ENCODE assay signal across 8 mouse cellular contexts in the genomic region with DNA sequence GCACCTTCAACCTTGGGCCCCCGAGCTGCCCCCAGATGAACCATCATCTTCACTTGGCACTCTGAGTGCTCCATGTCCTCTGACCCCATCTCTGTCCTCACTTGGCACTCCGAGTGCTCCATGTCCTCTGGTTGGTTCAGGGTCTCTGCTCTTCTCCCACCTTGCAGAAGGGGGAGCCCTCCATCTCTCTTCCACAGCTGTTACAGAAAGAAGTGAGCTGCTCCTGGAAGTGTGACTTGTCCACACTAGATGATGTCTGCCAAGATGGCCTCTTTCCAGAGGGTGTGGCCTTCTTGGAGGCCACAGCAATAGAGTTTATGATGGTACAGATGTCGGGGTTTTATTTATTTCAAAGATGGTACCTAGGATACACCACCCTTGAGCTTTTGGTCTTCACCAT. TPM values are rescaled to one million over a fixed set of nuclear protein-coding genes. Genes with fewer than 3 reads are reported as not detected.
DNase-seq lines count a peak whose midpoint lies in the region; ATAC-seq and TF ChIP-seq lines count a peak whose summit lies in the region.

No protein-coding gene starts in this region.

- H3K4me2 ChIP-seq in limb, embryonic 14.5 days (replicated peaks; ENCODE audit: low read depth, low read length, severe bottlenecking): no peak overlapping the region
- no peak overlapping the region for H3K4me2 ChIP-seq in hindbrain, embryonic 14.5 days (replicated peaks)
- H3K4me2 ChIP-seq in hindbrain, embryonic 12.5 days (replicated peaks): no peak overlapping the region

- peaks cover 6% of the 10 kb centered on the region for H3K4me1 ChIP-seq in limb, embryonic 14.5 days (ENCODE audit: control insufficient read depth, insufficient read depth, low read length)
- peaks cover 28% of the 10 kb centered on the region for H3K4me1 ChIP-seq in limb, embryonic 10.5 days
- no peaks in the 10 kb centered on the region for H3K4me1 ChIP-seq in hindbrain, embryonic 14.5 days (replicated peaks; ENCODE audit: control insufficient read depth, insufficient read depth, low read length)
- H3K4me1 ChIP-seq in hindbrain, embryonic 12.5 days: peaks cover 7% of the 10 kb centered on the region; the same call in 1 of the 2 replicates
- peaks cover 11% of the 10 kb centered on the region; the same call in 1 of the 2 replicates for H3K4me1 ChIP-seq in midbrain, embryonic 10.5 days

- no peak overlapping the region for H3K9ac ChIP-seq in limb, embryonic 14.5 days (ENCODE audit: low read depth, low read length, severe bottlenecking)
- no peak overlapping the region for H3K9ac ChIP-seq in hindbrain, embryonic 14.5 days
- H3K9ac ChIP-seq in hindbrain, embryonic 12.5 days: no peak overlapping the region

- no peak for TF ChIP-seq POLR2A in limb, embryonic 14.5 days (IDR thresholded peaks at IDR 0.05; ENCODE audit: borderline replicate concordance, extremely low read depth, insufficient read depth, insufficient read length)

- peak; percentile 18 for DNase-seq in limb, embryonic 14.5 days (ENCODE audit: low spot score)
- DNase-seq in limb, embryonic 10.5 days (ENCODE audit: low spot score): no peak
- peak; percentile 64 for DNase-seq in adrenal gland, postnatal 14 days
- DNase-seq in heart, postnatal 36 days: peak; percentile 58 to 60
- peak; percentile 74 for DNase-seq in skeletal muscle tissue, adult 2 months (ENCODE audit: low read depth, low spot score)
- no peak for DNase-seq in hindbrain, embryonic 14.5 days (ENCODE audit: low spot score)
- no peak for DNase-seq in midbrain, embryonic 10.5 days (ENCODE audit: low spot score)

- H3K9me3 ChIP-seq in limb, embryonic 14.5 days (ENCODE audit: control insufficient read depth, low read length): no peaks in the 10 kb centered on the region
- H3K9me3 ChIP-seq in limb, embryonic 10.5 days (replicated peaks): no peaks in the 10 kb centered on the region
- no peaks in the 10 kb centered on the region for H3K9me3 ChIP-seq in hindbrain, embryonic 14.5 days (ENCODE audit: control insufficient read depth, low read length)
- no peaks in the 10 kb centered on the region for H3K9me3 ChIP-seq in hindbrain, embryonic 12.5 days (replicated peaks)
- no peaks in the 10 kb centered on the region for H3K9me3 ChIP-seq in midbrain, embryonic 10.5 days (replicated peaks)

- H3K36me3 ChIP-seq in limb, embryonic 14.5 days (ENCODE audit: control insufficient read depth, insufficient read depth, low read length): no peaks in the 10 kb centered on the region
- H3K36me3 ChIP-seq in limb, embryonic 10.5 days: no peaks in the 10 kb centered on the region
- no peaks in the 10 kb centered on the region for H3K36me3 ChIP-seq in hindbrain, embryonic 14.5 days (replicated peaks; ENCODE audit: control insufficient read depth, insufficient read depth)
- H3K36me3 ChIP-seq in hindbrain, embryonic 12.5 days: no peaks in the 10 kb centered on the region
- no peaks in the 10 kb centered on the region for H3K36me3 ChIP-seq in midbrain, embryonic 10.5 days

- WGBS in limb, embryonic 14.5 days: 74% methylated on average over 3 of the region's 3 CpGs
- WGBS in limb, embryonic 10.5 days: 84% methylated on average over 3 of the region's 3 CpGs
- WGBS in hindbrain, embryonic 14.5 days: 83% methylated on average over 3 of the region's 3 CpGs
- 80% methylated on average over 3 of the region's 3 CpGs for WGBS in hindbrain, embryonic 12.5 days
- 82% methylated on average over 3 of the region's 3 CpGs for WGBS in midbrain, embryonic 10.5 days

- no peak for ATAC-seq in limb, embryonic 14.5 days (ENCODE audit: low FRiP score, low read depth)
- no peak for ATAC-seq in hindbrain, embryonic 14.5 days (ENCODE audit: low FRiP score)
- no peak for ATAC-seq in hindbrain, embryonic 12.5 days (ENCODE audit: low FRiP score)

- H3K27me3 ChIP-seq in limb, embryonic 14.5 days (ENCODE audit: control insufficient read depth, insufficient read depth, low read length): no peaks in the 10 kb centered on the region
- no peaks in the 10 kb centered on the region for H3K27me3 ChIP-seq in limb, embryonic 10.5 days (ENCODE audit: low read depth, poor library complexity, severe bottlenecking)
- H3K27me3 ChIP-seq in hindbrain, embryonic 14.5 days (ENCODE audit: control insufficient read depth, insufficient read depth, low read length): no peaks in the 10 kb centered on the region
- H3K27me3 ChIP-seq in hindbrain, embryonic 12.5 days: no peaks in the 10 kb centered on the region
- H3K27me3 ChIP-seq in midbrain, embryonic 10.5 days (ENCODE audit: low read depth, poor library complexity, severe bottlenecking): no peaks in the 10 kb centered on the region

- no peak overlapping the region for H3K4me3 ChIP-seq in limb, embryonic 14.5 days (replicated peaks; ENCODE audit: low read length)
- no peak overlapping the region for H3K4me3 ChIP-seq in limb, embryonic 10.5 days
- H3K4me3 ChIP-seq in hindbrain, embryonic 14.5 days (replicated peaks; ENCODE audit: low read length): no peak overlapping the region
- H3K4me3 ChIP-seq in hindbrain, embryonic 12.5 days: no peak overlapping the region
- H3K4me3 ChIP-seq in midbrain, embryonic 10.5 days: no peak overlapping the region

- intact Hi-C loops in heart, postnatal 36 days (cut with DNase I): loop anchor here (5.0 kb wide), 1 partner anchor 162 kb away; the partner anchor contains the start of gene Errfi1

- no peak overlapping the region for H3K27ac ChIP-seq in limb, embryonic 14.5 days (replicated peaks; ENCODE audit: low read depth, low read length)
- H3K27ac ChIP-seq in limb, embryonic 10.5 days: no peak overlapping the region
- no peak overlapping the region for H3K27ac ChIP-seq in hindbrain, embryonic 14.5 days
- H3K27ac ChIP-seq in hindbrain, embryonic 12.5 days: no peak overlapping the region
- no peak overlapping the region for H3K27ac ChIP-seq in midbrain, embryonic 10.5 days (replicated peaks)

RNA-seq across cellular contexts. Expression of gene Slc45a1, which starts 38.8 kb away (rescaled TPM):
- 0.36 and 0.42 TPM in 2 replicates for polyA plus RNA-seq in limb, embryonic 14.5 days (2012; rRNA removed)
- polyA plus RNA-seq in limb, embryonic 14.5 days (2014; fragmentation: Nextera tagmentation; extraction: Ambion mirVana): 0.14 and 0.22 TPM in 2 replicates
- polyA plus RNA-seq in limb, embryonic 10.5 days (2016; fragmentation: Nextera tagmentation; extraction: Ambion mirVana): 0.25 and 0.71 TPM in 2 replicates
- total RNA-seq in adrenal gland, postnatal 14 days (2021): 0.33 and 1.4 TPM in 2 replicates
- total RNA-seq in heart, postnatal 36 days (2021): not detected
- 35.9 and 37.9 TPM in 2 replicates for polyA plus RNA-seq in hindbrain, embryonic 14.5 days (2014; fragmentation: Nextera tagmentation; extraction: Ambion mirVana)
- polyA plus RNA-seq in hindbrain, embryonic 12.5 days (2016; fragmentation: Nextera tagmentation; extraction: Ambion mirVana): 12.4 and 14.1 TPM in 2 replicates
- 1.7 and 4.4 TPM in 2 replicates for polyA plus RNA-seq in midbrain, embryonic 10.5 days (2016; fragmentation: Nextera tagmentation; extraction: Ambion mirVana)

Comparison
In these comparisons a context has a peak if more than half of its experiments do, and no peak if none do; other contexts are left out.
1. DNase-seq: peak in limb, embryonic 14.5 days (single experiment), adrenal gland, postnatal 14 days (single experiment), heart, postnatal 36 days (2 of 2) and skeletal muscle tissue, adult 2 months (single experiment); none in limb, embryonic 10.5 days (single experiment), hindbrain, embryonic 14.5 days (single experiment) and midbrain, embryonic 10.5 days (single experiment).